Mouse (Mus musculus) cerebellum, adult 18-20 months (tissue): ENCODE results near the gene Rbm33.

ENCODE experiments used
- DNase-seq, 2 experiments: peaks; one replicate each; pipeline ENCODE4 v3.0.0; 2021

The Rbm33 gene

GRCm38 (mm10) chr5:28464361-28465098, 147.6 kb downstream of the Rbm33 start:
- no peak for DNase-seq

DNA sequence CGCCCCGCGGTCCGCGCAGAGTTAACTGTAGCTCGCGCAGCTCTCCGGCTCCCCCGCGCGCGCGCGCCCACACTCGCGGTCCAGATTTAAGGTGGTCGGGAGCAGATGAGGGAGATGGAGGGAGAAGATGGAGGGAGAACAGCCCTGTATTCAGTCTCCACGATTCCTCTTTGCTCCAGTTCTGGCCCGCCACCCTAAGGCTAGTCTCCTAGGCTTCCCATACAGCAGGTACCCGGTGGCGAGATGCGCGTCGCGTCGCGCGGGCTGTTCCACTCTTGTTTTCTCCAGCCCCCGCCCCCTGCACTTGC, 148.1 kb downstream of the Rbm33 start:
- no peak for DNase-seq

DNA sequence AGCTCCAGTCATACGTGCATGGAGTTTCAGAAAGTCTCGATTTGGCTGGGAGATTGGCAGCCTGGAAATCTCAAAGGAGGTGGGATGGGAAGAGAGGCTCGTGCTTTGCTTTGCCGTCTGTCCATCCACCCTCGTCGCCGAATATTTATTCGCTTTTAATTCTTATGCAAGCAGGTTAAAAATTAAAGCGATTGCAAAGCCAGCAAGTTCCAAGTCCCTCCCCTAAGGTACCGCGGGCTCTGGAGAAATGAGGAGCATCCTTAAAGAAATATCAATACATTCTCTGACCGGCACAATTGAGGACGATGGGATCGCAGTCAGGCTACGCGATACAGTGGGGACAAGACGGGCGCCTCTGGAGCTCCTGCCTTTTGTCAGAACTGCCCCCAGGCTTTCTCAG, 148.6 kb downstream of the Rbm33 start:
- no peak for DNase-seq

DNA sequence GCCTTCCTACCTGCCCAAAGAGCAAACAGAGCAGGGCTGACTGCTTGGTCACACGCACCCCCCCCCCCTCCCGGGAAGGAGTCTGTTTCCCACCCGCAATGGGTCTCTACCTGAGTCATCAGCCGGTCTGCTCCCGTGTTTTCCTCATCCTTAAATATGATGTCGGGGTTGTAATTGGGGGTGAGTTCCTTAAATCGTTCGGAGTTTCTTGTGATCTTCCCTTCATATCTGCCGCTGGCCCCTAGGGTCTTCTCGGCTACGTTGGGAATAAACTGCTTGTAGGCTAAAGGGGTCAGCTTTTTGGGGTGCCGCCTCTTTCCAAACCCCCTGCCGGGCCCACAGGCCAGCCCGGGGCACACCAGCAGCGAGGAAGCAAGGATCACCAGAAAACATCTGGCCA, 149.4 kb downstream of the Rbm33 start:
- no peak for DNase-seq

GRCm38 (mm10) chr5:28466760-28467306, 149.9 kb downstream of the Rbm33 start, which contains the start of gene Shh:
TSS of gene Shh (minus strand) at chr5:28467256.
- DNase-seq, result no peak
